Mouse (Mus musculus) frontal cortex, adult (tissue): ENCODE results near the gene Fgd5.
"Not testable (repeated sequence)": the region's sequence is repeated elsewhere in the genome, so short reads cannot be mapped to it uniquely, and the experiment has no call there.

ENCODE experiments used
- ATAC-seq: cut with Nextera tagmentation; 2 replicates; pipeline ENCODE4 v1.9.2; 2017; ENCODE audit warnings: mild to moderate bottlenecking, moderate library complexity, mixed read lengths; ENCODE audit not compliant: low TSS enrichment

The Fgd5 gene

DNA sequence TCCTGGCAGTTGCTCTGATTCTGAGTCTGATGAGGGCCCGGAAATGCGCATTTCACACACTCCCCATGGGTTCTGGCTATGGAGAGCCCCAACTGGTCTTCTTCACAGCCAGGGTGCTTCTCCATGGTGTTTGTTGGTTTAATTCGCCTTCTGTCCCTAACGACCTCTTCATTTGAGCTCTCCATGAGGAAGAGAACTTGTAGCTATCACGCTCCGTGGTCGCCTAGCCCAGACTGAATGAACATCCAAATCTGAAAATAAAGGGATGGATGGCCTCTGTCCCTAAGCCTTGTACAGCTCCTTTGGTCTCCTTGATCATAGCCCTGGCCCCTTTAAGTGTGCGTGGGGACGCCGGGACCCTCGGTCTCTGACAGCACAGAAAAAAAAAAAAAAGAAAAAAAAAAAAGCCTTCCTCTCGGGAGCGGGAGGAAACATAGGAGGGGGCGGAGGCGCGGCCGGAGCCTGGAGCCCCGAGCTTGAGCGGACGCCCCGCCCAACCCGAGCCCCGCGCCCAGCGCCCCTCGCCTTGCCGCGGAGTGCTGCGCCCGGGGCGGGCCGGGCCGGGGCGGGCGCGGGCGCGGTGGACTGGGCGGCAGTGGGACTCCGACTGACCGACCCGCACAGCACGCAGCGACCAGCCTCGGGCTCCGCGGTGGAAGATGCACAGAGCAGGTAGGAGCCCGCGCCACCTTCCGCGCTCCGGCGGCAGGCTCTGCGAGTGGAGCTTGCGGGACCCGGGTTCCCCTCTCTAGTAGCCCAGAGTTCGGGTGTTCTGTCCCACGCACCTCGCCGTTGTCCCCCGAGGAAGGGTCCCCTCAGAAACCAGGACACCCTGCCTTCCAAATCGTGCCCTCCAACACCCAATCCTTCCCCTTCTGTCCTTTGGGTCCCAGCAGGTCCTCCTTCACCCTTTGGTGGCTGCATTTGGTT, at the start of gene Fgd5:
Gene Fgd5, plus strand, starts transcription at position 508 of the 930 bp plus-strand sequence.
- ATAC-seq = no peak; the same call in 1 of the 2 replicates

DNA sequence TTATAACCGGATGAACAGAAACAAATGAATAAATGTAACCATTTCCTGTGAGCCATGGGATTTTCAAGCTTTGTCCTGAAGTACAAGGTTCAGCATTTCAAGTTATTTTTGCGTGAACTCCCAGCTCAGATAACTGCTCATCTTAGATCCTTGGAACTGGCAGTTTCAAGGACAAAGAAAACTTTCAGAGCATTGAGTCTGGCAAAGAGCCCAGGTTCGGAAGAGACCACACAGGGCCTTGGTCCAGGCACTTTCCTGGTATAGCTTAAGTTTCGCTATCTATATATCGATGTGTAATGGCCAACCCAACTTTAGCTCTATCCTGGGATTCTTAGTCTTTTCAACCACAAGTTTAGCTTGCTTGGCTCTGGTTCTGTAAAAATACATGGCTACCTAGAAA, 47.4 kb upstream of the Fgd5 start:
- no peak for ATAC-seq

DNA sequence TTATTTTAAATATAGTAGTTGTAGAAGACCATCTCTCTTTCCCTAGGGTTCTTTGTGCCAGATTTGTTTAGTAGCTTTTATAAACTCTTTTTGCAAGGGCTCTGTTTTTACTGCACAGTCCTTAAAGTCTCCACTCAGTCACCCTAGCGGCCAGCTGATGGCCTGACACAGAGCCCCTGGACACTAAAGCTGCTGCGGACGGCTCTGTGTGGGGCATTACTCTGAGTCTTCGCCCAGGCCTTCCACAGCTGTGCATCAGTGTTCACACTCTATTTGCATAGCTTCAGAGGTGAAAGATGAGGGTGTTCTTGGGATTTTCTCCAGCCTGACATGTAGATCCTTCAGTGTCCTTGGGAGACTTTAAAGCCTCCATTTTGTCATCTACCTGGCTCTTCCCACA, 40.2 kb upstream of the Fgd5 start:
- ATAC-seq = no peak

DNA sequence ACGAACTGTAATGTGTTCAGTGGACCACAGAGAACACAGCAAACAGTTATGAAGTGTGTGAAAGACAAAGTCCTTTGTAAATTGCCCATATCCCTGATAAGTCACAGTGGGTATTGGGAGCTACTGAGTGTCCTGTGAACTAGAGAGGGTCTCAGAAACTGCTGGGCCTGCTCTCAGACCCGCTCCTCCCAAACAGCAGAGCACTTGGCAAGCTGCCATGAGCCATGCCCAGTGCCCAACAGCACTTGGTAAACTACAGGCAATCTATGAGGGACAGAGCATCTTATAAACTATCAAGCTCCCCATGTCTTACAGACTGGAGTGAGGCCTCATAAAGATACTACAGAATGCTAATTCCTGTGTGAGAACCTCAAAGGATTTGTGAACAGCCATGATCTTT, 30.3 kb upstream of the Fgd5 start:
- no peak for ATAC-seq

DNA sequence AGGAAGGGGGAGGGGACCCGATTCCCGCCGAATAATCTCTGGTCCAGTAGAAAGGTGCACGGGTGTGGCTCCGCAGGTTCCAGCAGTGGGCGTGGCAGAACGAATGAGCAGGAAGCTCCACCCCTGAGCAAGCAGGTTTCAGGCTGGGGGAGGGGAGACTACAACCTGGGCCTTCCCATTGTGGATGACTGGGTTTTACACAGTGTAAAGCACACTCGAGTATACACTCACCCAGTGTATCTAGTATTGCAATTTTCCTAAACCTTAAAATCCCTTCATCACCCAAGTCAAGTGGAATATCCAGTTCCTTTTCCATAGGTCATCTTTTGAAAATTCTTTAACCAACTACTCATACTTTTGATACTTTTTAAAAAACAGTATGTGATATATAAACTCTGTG, 20.7 kb upstream of the Fgd5 start:
- ATAC-seq = not testable (repeated sequence)

DNA sequence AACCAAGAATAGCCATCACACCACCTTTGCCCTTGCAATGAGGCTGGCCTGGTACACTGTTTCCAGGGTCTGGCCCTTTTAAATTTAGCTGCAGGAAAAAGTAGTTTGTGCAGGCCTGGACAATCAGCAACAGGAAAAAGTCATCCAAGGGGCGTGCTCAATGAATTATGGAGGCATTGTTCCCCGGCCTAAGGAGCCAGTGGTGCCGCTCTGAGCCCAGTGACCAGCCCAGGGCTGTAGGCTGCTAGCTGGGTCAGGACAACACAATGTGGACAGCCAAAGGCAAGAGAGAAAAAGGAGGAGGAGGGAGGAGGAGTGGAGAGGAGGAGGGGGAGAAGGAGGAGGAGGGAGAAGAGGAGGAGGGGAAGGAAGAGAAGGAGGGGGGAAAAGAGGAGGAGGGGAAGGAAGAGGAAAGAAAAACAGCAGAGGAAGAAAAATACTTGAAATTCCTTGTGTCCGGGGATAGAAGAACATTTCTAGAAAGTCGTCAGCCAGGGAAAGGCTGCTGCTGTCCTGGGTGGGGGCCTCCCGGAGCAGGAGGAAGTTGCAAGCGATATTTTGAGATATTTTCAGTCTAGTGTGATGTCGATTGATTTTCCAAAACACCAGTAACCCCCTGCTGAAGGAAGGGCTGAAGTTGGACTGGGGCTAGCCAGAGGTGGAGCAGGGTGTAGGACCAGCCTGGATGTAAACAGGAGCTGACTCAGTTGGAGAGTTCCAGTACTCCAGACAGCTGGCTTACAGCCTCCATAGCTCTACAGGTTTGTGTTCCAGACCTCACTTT, 18.5 kb upstream of the Fgd5 start:
- no peak for ATAC-seq

DNA sequence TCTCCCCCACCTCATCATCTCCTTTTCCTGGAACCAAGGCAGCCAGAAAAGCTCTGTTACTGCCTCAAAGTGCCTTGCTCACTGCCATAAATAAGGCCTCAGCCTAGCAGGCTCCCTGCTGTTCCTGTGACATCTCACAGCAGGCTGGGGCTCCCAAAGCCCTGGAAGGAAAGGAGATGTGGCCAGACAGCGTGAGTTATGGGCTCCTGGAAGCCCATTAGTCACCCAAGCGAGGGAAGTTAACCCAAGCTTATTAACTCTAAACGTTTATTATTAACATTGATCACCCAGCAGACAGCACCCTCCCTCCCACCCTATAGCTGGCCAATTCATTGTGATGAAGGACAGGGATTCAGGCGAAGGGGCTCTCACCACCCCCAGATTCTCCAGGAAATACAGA, 15.2 kb upstream of the Fgd5 start:
- peak; percentile 65; the same call in 1 of the 2 replicates for ATAC-seq

DNA sequence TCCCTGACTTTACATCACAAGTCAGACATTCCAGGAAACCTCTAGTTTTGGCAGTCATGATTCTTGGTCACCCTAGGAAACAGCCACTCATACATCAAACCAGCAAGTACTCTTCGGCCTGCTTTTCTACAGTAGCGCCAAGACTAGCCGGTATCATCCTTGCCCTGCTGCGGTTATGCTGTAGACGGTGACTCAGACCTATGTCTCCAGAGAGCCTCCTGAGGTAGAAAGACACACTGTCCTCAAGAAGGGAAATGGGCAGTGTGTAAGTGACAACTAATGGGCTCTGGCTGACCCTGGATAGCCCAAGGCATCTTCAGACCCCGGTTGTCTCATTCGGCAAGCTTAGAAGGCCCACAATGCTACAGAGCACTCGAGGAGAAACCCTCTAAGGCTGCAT, 13.6 kb upstream of the Fgd5 start:
- no peak for ATAC-seq

DNA sequence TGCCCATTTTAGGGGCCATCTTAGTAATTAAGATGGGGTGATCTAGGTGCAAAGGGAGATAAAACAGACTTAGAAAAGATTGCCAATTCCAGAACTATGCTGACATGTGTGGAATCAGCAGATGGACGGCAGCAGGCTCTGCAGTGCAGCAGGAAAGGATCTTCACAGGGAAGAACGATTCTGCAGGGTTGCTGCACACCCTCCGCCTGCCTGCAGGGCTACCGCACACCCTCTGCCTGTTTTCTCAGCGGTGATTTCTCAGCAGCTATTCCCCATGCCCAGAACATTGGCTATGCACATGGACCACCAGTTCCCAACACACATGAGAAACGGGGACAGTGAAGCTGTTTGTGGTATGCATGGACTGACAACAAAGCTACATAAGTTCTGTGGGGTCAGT, 12.7 kb upstream of the Fgd5 start:
- ATAC-seq = peak; percentile 57; the same call in 1 of the 2 replicates

DNA sequence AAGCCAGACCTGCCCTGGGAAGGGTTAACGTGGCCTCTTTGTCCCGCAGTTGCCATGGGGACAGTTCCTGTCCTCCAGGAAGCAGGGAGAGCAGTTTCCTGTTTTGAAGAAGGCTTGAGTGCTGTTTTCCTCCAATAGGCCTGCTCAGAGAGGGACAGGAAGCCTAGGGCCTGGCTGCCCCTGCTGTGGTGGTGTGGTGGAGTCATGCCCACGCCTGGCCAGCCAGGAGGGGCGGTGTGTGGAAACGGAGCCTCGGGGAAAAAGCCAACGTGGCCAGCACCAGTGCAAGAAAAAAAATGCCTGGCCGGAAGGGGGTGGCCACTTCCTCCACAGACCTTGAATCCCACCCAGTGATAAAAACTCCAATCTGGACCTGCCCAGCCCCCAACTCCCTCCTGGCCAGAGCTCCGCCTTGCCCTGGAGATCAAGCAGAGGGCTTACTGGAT, 6.5 kb upstream of the Fgd5 start:
- no peak for ATAC-seq

DNA sequence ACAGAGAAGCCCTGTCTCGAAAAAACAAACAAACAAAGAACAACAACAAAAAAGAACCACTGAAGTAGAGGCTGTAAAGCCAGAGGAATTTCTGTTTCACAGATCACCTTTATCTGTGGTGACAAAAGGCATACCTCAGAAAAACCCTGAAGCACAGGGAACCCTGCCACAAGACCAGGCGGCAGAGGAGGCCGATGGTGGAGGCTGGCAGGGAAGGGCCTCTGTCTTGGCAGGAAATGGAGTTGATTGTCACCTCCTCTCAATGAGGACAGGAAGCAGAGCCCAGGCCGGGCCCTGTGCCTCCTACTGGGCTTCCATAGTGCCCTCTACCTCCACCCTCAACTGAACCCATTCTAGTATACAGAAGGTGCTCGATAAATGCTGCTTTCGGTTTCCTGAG, 4.7 kb upstream of the Fgd5 start:
- no peak for ATAC-seq

DNA sequence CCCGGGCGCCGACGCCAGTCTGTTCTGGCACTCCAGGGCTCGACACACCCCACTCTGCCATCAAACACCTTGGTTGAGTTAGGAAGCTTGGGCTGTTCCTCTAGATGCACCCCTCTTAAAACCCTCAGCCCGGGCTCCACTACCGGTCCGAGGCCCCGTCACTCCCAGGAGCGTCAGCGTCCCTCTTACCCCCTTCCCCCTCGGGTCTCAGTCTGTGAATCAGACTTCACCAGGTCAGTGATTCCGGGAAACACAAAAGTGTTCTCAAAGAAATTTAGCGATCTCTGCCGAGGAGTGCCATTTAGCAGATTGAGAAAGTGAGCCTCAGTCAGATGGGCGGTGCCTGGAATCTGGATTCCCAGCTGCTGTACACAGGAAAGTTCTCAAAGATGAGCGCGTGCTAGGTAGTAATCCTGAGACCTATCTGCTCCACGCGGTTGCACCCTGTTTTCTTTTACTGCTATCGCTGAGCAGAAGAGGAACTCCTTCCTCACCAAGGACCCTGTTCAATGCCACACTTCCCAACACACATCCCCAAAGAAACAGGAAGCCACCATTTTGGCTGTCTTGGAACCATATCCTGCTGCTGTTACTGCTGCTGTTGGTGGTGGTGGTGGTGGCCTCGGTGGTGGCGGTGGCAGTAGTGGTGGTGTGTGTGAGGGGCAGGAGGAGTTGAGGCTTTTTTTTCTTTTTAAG, 771 bp downstream of the Fgd5 start:
- no peak for ATAC-seq

DNA sequence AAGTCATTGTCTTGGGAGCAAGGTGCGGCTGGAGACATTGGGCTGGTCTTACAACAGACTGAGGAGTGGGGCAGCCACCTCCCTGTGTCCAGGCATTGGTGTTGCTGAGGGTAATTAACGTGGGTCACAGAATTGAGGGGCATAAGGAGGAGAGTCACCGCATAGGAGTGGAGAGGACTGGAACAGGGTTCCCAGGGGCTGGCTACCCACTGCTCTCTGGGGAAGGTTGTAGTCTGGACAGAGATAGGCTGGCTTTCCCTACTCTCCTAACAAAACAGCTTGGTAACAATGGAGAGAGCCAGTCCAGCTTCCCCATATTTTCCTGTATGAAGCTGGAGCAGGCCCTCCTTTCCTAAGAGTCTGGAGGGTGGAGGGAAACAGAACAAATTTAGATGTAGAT, 1.3 kb downstream of the Fgd5 start:
- ATAC-seq = no peak

DNA sequence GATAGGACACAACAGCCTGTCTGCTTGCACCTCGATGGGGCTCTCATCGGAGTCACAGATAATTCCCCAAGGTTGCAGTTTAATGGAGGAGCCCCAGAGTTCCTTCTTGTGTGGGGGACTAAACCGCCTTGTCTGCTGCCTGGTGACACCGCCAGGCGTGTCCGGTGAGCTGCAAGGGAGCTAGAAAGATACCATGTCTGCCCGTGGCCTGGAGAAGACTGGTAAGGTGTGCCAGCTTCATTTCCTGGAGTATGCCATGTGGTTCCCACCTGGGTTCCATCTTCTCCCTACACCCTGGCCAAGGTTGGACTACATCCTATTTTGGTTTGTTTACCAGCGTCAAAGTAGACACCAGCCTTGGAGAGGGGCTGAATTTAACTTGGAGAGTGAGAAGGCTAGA, 11.4 kb downstream of the Fgd5 start:
- ATAC-seq = no peak

DNA sequence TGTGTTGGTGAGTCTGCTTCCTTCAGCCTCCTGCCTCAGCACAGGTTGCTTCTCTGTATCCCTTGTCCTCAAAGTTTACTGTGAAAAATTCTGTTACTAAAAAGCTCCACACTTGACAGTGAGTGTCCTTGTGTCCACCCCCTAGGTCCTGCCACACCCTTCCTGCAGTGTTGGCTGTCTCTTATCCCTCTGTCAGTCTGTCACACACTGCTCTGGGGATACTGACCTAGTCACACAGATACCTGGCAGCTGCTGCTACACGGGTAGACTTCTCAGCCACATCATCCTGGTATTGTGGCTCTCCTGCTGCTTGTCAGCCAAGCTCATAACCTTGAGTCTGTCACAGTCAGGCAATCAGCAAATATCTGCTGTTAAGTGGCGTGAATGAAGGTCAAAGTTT, 14.1 kb downstream of the Fgd5 start:
- no peak for ATAC-seq

DNA sequence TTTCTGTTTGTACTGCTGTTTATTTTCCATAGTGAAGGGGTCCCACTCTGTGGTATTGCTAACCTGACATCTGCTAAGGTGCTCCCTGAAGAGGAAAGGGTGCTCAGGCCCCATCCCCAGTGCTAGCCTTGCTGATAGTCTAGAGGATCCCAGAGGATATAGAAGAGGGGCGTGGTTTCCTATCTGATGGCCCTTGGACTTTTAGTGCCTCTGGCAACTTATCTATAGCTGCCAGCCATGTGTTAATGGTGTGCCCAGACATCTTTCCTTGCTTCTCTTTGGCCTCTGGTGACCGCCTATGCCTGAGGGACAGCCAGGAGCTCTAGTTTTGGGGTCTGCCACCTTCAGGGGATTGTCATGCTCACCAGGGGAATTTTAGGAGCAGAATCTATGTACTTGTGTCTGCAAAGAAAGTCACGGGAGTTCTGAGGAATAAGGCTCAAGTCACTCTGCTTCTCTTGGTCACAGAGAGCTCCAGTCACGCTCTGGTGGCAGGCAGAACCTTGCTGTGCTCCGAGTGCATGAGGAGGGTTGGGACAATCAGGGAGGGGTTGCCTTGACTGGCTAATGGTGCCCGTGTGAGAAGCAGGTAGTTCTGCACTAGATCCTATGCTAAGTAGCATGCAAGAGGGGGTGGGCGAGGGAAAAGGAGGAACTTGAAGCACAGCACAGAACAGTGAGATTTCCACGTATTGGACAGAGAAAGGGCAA, 15.3 kb downstream of the Fgd5 start:
- ATAC-seq = no peak

DNA sequence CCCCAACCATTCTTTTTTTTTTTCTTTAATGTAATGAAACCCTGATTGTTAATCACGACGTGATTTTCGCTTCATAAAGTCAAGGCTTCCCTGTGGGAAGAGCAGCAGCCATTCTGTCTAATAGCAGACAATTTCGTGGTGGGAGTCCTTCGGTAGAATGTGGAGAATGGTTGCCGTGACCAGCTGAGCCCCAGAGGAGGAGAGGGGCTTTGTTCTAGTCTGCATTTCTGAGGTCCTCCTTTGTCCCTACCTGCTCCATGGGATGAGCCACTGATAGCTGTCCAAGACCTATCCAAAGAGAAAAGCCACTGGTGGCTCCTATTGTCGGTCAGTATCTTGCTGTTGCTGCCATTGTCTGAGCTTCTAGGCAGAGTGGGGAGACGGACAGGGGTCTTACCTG, 17.4 kb downstream of the Fgd5 start:
- ATAC-seq = no peak

DNA sequence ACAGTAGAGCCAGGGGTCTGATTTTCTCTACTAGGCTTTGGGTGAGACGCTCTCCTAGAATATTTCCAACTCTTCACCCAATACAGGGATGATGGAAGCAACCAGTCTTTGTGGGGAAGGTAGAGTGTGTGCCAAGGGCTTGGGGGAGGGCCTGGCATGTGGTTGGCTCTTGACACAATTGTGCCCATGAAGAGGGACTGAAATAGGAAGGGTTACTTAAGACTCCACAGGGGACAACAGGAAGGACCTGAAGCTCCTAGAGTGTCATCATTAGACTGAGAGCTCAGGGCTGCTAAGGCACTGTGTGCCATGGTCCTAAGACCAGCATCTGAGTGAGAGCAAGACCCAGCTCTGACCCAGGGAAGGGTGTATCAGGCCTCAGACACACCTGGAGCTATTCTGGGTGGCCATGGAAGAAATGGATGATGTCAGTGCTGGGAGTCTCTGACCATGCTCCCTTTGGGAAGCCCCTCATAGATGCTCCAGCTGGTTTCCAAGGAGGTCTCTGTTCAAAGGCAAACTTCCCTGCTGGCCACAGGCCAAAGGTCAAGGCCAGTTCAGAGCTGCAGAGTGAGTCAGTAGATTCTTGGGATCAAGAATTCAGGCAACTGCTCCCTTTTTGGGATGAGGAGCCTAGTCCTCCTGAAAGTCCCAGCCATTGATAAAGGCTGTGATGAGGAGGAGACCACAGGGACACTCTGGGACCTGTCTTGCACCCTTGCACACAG, 24.0 kb downstream of the Fgd5 start:
- ATAC-seq = no peak

DNA sequence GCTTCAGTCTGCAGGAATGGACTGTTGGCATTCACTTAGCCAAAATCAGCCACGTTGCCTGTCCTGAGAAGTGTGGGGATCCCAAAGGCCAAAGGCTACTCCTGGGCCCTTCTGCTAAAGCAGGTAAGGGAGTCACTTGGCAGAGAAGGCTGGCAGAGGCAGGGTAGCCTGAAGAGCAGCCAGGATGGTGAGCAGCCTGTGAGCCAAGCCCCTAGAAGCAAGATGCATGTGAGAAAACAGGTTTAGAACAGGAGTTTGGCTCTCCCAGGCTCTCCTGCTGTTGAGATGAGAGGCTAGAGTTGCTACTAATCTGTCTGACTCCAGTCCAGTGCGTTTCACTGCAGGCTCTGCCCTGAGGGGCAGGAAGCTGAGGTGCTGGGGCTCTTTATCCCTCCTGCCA, 25.0 kb downstream of the Fgd5 start:
- ATAC-seq = no peak

DNA sequence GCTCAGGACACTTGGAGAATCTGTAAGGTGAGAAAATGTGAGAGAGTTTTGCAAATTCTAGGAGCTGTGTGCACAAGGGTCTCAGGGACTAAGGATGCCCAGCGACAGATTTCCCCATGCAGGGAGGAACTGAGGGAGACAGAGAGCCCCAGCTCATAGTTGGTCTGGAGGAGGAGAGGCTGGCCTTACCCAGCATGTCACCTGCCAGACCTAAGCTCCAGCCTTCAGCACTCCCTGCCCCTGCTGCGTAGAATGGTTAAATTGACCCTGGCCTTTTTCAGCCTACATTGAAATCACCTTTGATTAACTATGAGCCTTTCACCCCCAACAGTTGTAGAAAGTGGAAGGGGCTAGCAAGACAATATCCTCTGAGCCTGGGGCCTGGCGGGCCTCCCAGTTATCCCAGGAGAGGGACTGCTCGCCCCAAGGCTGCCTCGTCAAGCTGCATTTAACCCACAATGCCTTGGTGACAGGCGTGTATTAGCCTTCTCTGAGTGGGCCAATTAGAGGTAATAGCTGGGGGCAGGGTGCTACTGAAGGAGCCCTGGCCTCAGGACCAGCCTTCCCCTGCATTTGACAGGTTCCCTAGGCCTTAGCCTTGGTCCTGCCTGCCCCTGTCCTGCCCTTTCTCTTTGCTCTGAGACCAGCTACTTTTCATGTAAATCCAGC, 25.6 kb downstream of the Fgd5 start:
- ATAC-seq = no peak
